ENCODE assay signal across 26 mouse cellular contexts in genomic region chr11:55566309-55567099, GRCm38 (mm10). TPM values are rescaled to one million over a fixed set of nuclear protein-coding genes. Genes with fewer than 3 reads are reported as not detected.
DNase-seq lines count a peak whose midpoint lies in the region; ATAC-seq and TF ChIP-seq lines count a peak whose summit lies in the region.
"Had no signal": no experiment of that assay in that cellular context is flagged by ENCODE, and none has a peak within 500 bp of the region (broad histone marks: within the 10 kb centered on the region; RNA-seq: fewer than 3 reads in every experiment).

No protein-coding gene starts in this region.

- no peaks in the 10 kb centered on the region for H3K36me3 ChIP-seq in forebrain, embryonic 14.5 days (ENCODE audit: control insufficient read depth, insufficient read depth, low read length)
- no peaks in the 10 kb centered on the region for H3K36me3 ChIP-seq in forebrain, postnatal 0 days (ENCODE audit: insufficient read depth)
- no peaks in the 10 kb centered on the region for H3K36me3 ChIP-seq in hindbrain, embryonic 11.5 days (ENCODE audit: control insufficient read depth, insufficient read depth, low read length)
- H3K36me3 ChIP-seq: limb, embryonic 15.5 days; liver, embryonic 15.5 days had no signal

- H3K9me3 ChIP-seq in forebrain, embryonic 14.5 days (replicated peaks; ENCODE audit: control insufficient read depth, low read length): no peaks in the 10 kb centered on the region
- H3K9me3 ChIP-seq in forebrain, postnatal 0 days (ENCODE audit: low read length): no peaks in the 10 kb centered on the region
- no peaks in the 10 kb centered on the region for H3K9me3 ChIP-seq in hindbrain, embryonic 11.5 days (ENCODE audit: control insufficient read depth, low read length)
- H3K9me3 ChIP-seq: forebrain, embryonic 13.5 days; limb, embryonic 15.5 days; liver, embryonic 15.5 days had no signal

- no peaks in the 10 kb centered on the region for H3K4me1 ChIP-seq in forebrain, embryonic 14.5 days (ENCODE audit: control insufficient read depth, insufficient read depth, low read length)
- no peaks in the 10 kb centered on the region for H3K4me1 ChIP-seq in forebrain, postnatal 0 days (ENCODE audit: insufficient read depth)
- H3K4me1 ChIP-seq in hindbrain, embryonic 11.5 days (replicated peaks; ENCODE audit: control insufficient read depth, insufficient read depth, low read length): no peaks in the 10 kb centered on the region; the same call in 1 of the 2 replicates
- H3K4me1 ChIP-seq: limb, embryonic 15.5 days; liver, embryonic 15.5 days had no signal

- no peak overlapping the region for H3K4me2 ChIP-seq in forebrain, embryonic 14.5 days (ENCODE audit: low read length)
- no peak overlapping the region for H3K4me2 ChIP-seq in forebrain, postnatal 0 days (ENCODE audit: low read depth)
- no peak overlapping the region for H3K4me2 ChIP-seq in hindbrain, embryonic 11.5 days (replicated peaks; ENCODE audit: low read depth, low read length)
- H3K4me2 ChIP-seq: forebrain, embryonic 13.5 days; limb, embryonic 15.5 days; liver, embryonic 15.5 days had no signal

- 68% methylated on average over 9 of the region's 9 CpGs for WGBS in forebrain, embryonic 14.5 days
- WGBS in forebrain, postnatal 0 days: 59% methylated on average over 9 of the region's 9 CpGs
- WGBS in hindbrain, embryonic 11.5 days: 51% methylated on average over 9 of the region's 9 CpGs

- TF ChIP-seq POLR2A in brain, embryonic 14.5 days (IDR thresholded peaks at IDR 0.05; ENCODE audit: borderline replicate concordance, extremely low read depth, insufficient read depth, insufficient read length, poor library complexity, severe bottlenecking): no peak

- TF ChIP-seq CTCF in forebrain, postnatal 0 days (IDR thresholded peaks at IDR 0.05; ENCODE audit: low read depth): no peak
- TF ChIP-seq CTCF in brain, embryonic 14.5 days (IDR thresholded peaks at IDR 0.05; ENCODE audit: borderline replicate concordance, extremely low read depth, insufficient read depth, insufficient read length): no peak

- H3K4me3 ChIP-seq in forebrain, embryonic 14.5 days (ENCODE audit: low read depth, low read length): no peak overlapping the region
- no peak overlapping the region for H3K4me3 ChIP-seq in forebrain, postnatal 0 days (ENCODE audit: low read depth, low read length)
- H3K4me3 ChIP-seq in hindbrain, embryonic 11.5 days (ENCODE audit: low read depth, low read length): no peak overlapping the region
- H3K4me3 ChIP-seq: forebrain, embryonic 13.5 days; heart, adult 2 months; limb, embryonic 15.5 days; liver, embryonic 15.5 days had no signal

- H3K27ac ChIP-seq in forebrain, embryonic 14.5 days (ENCODE audit: low read depth, low read length): no peak overlapping the region
- no peak overlapping the region for H3K27ac ChIP-seq in forebrain, postnatal 0 days (ENCODE audit: low read depth, low read length)
- H3K27ac ChIP-seq in hindbrain, embryonic 11.5 days (ENCODE audit: low read depth, low read length): no peak overlapping the region
- H3K27ac ChIP-seq: forebrain, embryonic 13.5 days; heart, adult 2 months; limb, embryonic 15.5 days; liver, embryonic 15.5 days; macrophage; stomach, postnatal 0 days had no signal

- peak; percentile 17 for DNase-seq in forebrain, embryonic 14.5 days (ENCODE audit: low spot score)
- DNase-seq in forebrain, postnatal 0 days: no peak
- DNase-seq in brain, embryonic 14.5 days (ENCODE audit: low read depth): peak; percentile 37
- DNase-seq in hindbrain, embryonic 11.5 days (ENCODE audit: low spot score): peak; percentile 24
- DNase-seq in mesoderm, embryonic 11.5 days (ENCODE audit: low read depth, low spot score): peak; percentile 39
- DNase-seq in Muller cell, postnatal 12 days (ENCODE audit: inconsistent ontology term): no peak
- DNase-seq: cerebellum, adult 9-11 months; gastrocnemius, postnatal 25 days; heart, adult 2 months; heart, postnatal 4 days; right cerebral cortex, postnatal 25 days had no signal

- ATAC-seq in forebrain, embryonic 14.5 days: no peak
- ATAC-seq in forebrain, postnatal 0 days: no peak
- ATAC-seq in hindbrain, embryonic 11.5 days (ENCODE audit: low FRiP score): no peak
- ATAC-seq in megakaryocyte, adult 5-6 weeks (ENCODE audit: poor library complexity, severe bottlenecking): no peak
- ATAC-seq: forebrain, embryonic 13.5 days; intestine, embryonic 16.5 days had no signal

- no peaks in the 10 kb centered on the region for H3K27me3 ChIP-seq in forebrain, embryonic 14.5 days (replicated peaks; ENCODE audit: control insufficient read depth, insufficient read depth, low read length)
- H3K27me3 ChIP-seq in forebrain, postnatal 0 days (ENCODE audit: insufficient read depth, low read length): no peaks in the 10 kb centered on the region
- H3K27me3 ChIP-seq in hindbrain, embryonic 11.5 days (ENCODE audit: control insufficient read depth, insufficient read depth, low read length): no peaks in the 10 kb centered on the region
- H3K27me3 ChIP-seq: forebrain, embryonic 13.5 days; limb, embryonic 15.5 days; liver, embryonic 15.5 days had no signal

- H3K9ac ChIP-seq in forebrain, embryonic 14.5 days (ENCODE audit: low read length): no peak overlapping the region
- H3K9ac ChIP-seq in forebrain, postnatal 0 days: no peak overlapping the region
- H3K9ac ChIP-seq in hindbrain, embryonic 11.5 days (ENCODE audit: low read depth, low read length): no peak overlapping the region
- H3K9ac ChIP-seq: forebrain, embryonic 13.5 days; limb, embryonic 15.5 days; liver, embryonic 15.5 days had no signal

RNA-seq across cellular contexts. Expression of gene Glra1, which starts 41.5 kb away (rescaled TPM):
- polyA plus RNA-seq in forebrain, embryonic 14.5 days (2014; fragmentation: Nextera tagmentation; extraction: Ambion mirVana): not detected in 2 replicates
- 0.19 TPM in 1 of 2 replicates, not detected in the other for total RNA-seq in forebrain, postnatal 0 days (2014; rRNA removed)
- polyA plus RNA-seq in forebrain, postnatal 0 days (2015; fragmentation: Nextera tagmentation; extraction: Ambion mirVana): 0.08 TPM in 1 of 2 replicates, not detected in the other
- polyA plus RNA-seq in brain, embryonic 14.5 days (2012; rRNA removed): 0.34 and 1.3 TPM in 2 replicates
- 5.8 and 10.0 TPM in 2 replicates for polyA plus RNA-seq in hindbrain, embryonic 11.5 days (2014; fragmentation: Nextera tagmentation; extraction: Ambion mirVana)
- total RNA-seq in megakaryocyte, adult 5-6 weeks (2015): not detected in 2 replicates
- total RNA-seq in megakaryocyte, adult 5-6 weeks (2017): not detected in 2 replicates
- total RNA-seq: CH12.LX; gastrocnemius, postnatal 25 days; heart, adult 2 months; heart, postnatal 4 days; MEL had no signal
- polyA plus RNA-seq: forebrain, embryonic 13.5 days; heart, adult 2 months; heart, embryonic 14.5 days; intestine, embryonic 16.5 days; kidney, embryonic 16.5 days; large intestine, adult 2 months; liver, embryonic 15.5 days; lung, embryonic 16.5 days; macrophage; stomach, postnatal 0 days; thymus, postnatal 0 days; urinary bladder, adult 2 months had no signal

Comparison
In these comparisons a context has a peak if more than half of its experiments do, and no peak if none do; other contexts are left out.
1. DNase-seq: peak in forebrain, embryonic 14.5 days (single experiment), brain, embryonic 14.5 days (single experiment), hindbrain, embryonic 11.5 days (single experiment) and mesoderm, embryonic 11.5 days (single experiment); none in forebrain, postnatal 0 days (single experiment) and Muller cell, postnatal 12 days (single experiment).